Mouse (Mus musculus): Measurements from ENCODE around the gene Plin1.

DNA sequence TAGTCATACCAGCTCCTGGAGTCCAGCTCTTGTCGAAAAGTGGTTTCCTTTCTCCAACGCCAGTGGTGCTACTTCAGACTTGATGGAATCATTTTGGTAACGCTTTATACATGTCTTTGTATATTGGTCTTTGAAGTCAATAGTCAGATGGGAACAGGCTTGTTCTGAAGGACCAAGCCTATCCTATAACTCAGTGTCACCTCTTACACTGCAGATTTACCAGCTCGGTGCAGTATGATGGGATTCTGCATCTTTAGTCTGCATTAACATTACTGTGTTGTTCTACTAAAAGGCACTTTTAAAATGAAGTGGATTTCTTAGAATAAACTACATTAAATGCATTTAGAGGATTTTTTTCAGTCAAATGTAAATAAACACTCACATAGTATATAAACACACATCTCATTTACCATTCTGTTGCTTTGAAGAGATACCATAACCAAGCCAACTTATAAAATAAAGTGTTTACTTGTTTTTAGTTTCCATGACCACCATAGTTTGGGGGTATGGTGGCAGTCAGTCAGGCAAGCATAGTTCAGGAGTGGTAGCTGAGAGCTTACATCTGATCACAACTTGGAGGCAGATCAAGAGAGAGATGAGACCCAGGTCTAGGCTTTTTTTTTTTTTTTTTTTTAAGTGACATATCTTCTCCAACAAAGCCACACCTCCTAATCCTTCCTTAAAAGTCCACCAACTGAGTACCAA, 61.7 kb downstream of the Plin1 start:
- no peak for TF ChIP-seq POLR2A (IDR thresholded peaks at IDR 0.05; ENCODE audit: insufficient read depth, low read depth, low read length)
- TF ChIP-seq CTCF (IDR thresholded peaks at IDR 0.05; ENCODE audit: insufficient read depth, low read depth, low read length) = no peak
